Mouse (Mus musculus) heart, adult 18-20 months (tissue): ENCODE data around the gene Cnpy1. TPM values are rescaled to one million over a fixed set of nuclear protein-coding genes. Genes with fewer than 3 reads are reported as not detected.

Experiments
- DNase-seq, 2 experiments: peaks; one replicate each; pipeline ENCODE4 v3.0.0; 2021 to 2022; ENCODE audit warnings: mixed read lengths in 1 of 2
- long read RNA-seq, 2 experiments: library from polyadenylated mRNA; stranded (forward); transcript quantifications; one replicate each; pipeline ENCODE4 v2.0.0; 2021
- total RNA-seq, 2 experiments: library from RNA; stranded (reverse); gene quantifications; 2 replicates each; pipeline ENCODE4 v1.2.3; 2021

Gene Cnpy1
- total RNA-seq = not detected
- long read RNA-seq, experiment 1 = 0 reads
- long read RNA-seq, experiment 2 = 0 reads

DNA sequence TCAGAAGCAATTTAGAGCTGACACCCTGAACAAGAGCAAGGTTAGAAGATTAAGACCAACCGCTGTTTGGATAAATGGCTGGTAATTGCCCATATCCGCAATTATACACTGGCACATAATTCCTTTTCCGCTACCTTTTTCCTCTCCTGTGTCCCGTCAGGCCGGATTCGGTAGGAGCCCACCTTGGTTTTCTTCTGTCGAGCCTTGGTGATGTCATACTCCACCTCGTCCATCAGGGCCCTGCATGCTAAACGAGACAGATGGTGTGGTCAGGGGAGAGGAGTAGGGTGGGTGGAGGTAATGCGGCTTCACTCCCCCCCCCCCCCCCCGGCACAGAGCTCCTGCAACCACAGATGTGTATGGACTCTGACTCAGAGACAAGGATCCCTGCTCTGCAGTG is at the start of gene Cnpy1:
TSS of gene Cnpy1 (minus strand) at position 233 of the 400 bp plus-strand sequence.
- no peak for DNase-seq

DNA sequence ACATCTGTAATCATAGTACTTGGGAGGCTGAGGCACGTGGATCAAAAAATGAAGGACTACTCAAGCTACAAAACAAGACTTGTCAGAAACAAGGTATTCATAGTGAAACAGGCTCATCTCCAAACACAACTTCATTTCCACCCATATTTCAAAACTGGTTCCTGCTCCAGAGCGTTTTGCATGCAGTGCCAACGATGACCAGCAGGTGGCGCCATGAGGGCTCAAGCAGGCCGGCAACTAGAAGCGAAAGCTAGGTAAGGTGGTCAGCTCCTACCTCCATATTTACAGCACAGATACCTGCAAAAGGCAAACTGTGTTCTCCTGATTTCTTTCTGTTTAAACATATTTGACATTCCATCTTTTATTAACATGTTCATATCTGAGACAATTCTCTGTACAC is 48.4 kb upstream of the Cnpy1 start:
- DNase-seq = peak; percentile 68 to 94

DNA sequence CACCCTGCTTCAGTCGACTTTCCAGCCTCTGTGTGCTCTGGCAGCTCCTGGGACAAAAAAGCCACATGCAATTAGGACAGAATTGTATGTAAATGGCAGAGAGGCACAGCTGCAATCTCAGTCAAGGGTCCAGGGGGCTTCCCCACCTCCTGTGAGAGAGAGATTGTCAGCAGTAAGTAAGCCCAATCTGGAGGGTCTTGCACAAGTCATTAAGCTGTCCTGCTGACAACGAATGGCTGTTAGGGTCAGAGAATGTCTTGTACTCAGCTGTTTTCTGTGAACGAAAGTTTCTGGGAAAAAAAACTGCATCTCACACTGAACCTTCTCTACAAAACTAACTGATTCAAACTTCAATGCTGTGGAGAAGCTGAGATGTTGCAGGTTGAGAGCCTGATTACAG is 46.7 kb upstream of the Cnpy1 start:
- DNase-seq = no peak

DNA sequence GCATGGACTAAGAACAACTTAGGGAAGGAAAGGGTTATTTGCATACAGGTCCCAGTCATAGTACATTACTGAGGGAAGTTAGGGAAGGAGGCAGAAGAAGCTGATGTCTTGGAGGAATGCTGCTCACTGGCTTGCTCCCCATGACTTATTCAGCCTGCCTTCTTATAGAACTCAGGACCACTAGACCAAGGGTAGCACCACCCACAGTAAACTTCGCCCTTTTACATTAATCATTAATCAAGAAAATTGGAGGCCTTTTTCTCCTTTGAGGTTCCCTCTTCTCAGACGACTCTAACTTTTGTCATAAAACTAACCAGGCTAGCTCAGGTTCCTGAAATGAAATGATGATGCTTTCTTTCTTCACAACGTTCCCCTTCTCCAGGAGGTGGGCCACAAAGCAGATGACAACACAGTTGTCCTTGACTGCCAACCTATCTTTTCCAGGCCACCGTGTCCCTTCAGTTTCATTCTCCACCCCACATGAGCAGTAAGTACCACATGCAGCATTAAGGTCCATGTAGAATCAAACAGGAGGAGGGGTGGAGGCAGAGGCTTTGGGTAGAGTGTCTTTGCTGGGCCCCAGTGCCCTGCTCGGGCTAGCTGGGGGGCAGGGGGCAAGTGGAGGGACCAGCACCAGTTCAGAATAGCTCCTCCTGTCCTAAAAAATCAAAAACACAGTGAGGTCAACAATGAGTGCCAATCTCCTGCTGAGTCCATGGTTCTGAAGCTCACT is 45.7 kb upstream of the Cnpy1 start:
- no peak for DNase-seq

DNA sequence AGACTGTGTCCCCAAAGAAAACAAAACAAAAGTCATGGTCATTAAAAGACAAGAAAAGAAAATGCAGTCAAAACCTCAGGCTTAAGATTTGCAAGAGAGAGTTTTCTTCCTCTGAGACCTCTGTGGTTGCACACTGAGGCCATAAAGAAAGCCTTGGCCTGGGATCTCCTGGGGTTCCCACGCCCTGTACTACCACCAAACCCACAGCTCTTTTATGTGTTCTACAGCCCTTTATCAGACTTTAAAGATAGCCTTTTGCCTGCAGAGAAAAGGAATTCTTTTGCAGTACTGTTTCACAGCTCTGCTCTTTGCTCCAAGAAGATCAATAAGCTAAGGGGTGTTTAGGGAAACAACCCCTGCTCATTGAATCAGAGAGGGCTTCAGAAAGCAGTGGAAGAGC is 45.0 kb upstream of the Cnpy1 start:
- DNase-seq = no peak

DNA sequence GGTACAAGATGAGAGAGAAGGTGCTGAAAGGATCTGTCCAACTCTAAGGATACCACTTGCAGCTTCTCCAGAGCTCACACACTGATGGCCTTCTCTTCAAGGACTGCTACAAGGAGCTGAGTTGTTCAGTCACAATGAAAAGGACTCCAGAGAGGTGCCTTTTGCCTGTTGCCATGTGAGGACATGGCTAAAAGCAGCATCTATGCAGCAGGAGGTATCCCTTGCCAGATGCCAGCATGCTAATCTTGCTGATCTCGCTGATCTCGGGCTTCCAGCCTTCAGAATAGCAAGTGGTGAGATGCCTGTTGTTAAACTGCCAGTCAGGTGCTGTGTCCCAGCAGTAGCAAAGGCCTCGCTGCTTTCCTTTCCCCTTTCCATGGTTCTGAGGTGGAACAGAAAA is 43.5 kb upstream of the Cnpy1 start:
- DNase-seq = no peak

DNA sequence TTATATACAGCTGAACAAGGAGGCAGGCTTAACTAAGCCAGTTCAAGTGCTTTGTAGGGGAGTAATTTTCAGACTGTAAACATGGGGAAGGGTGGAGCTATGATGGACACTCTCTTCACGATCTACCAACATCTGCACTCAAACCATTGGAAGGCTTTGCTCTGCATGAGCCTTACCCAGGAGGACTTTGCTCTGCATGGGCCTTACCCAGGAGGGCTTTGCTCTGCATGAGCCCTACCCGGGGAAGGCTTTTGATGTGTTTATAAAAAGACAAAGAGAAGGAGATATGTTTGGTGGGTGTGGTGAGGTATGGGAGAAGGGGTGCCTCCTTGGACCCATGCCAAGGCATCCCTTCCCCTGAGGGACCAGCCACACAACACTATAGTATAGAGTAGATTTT is 31.7 kb upstream of the Cnpy1 start:
- no peak for DNase-seq

DNA sequence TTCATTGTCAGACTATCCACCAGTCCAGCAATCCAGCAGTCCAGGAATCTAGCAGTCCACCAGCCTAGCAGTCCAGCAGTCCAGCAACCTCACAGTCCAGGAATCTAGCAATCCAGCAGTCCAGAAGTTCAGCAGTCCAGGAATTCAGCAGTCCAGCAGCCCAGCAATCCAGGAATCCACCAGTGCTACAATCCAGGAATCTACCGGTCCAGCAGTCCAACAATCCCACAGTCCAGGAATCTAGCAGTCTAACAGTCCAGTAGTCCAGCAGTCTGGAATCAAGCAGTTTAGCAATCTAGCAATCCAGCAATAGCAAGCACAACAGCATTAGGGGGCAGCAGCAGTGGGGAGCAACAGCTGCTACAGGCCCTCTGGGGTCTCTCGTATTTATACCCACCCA is 27.2 kb upstream of the Cnpy1 start:
- no peak for DNase-seq

DNA sequence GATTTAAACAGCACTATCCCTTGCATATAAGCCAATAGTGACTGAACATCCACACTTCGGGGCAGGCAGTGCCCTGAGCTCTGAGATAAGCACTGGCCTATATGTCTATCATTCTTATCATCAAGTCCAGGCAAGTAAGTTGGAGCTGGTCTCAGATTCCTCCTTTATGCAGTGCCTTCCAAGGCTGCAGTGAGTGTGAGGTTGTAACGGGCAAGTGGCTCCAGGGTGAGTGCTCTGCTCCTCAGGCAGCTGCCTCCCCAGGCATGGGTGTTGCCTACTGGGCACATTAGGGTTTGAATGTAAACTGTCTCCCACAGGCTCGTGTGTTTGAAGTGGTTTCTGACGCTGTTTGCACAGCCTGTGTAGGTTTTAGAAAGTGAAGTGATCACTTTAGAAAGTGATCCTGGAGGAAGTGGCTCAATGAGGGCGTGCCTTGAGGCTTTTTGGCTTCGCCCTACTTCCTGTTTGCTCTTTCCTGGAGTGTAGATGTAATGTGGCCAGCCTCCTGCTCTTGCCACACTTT is 23.9 kb upstream of the Cnpy1 start:
- DNase-seq = peak; percentile 8 to 29

DNA sequence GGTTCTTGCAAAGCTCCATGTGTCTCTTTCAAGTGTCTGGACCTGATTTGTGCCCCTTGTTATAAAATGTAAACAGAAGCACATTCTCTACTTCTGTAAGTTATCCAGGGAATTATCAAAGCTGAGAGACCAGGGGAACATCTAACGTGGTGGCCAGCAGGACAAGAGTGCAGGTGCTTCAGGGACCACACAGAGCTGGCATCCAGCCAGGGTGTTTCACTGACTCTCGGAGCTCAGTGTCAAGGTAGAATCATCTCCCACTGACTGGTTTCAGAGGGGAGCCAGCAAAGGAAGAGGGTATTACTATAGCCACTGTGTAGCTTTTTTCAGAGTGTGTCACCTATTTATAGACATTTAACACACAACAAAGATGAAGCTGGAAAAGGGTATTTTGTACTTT is 22.0 kb upstream of the Cnpy1 start:
- no peak for DNase-seq

DNA sequence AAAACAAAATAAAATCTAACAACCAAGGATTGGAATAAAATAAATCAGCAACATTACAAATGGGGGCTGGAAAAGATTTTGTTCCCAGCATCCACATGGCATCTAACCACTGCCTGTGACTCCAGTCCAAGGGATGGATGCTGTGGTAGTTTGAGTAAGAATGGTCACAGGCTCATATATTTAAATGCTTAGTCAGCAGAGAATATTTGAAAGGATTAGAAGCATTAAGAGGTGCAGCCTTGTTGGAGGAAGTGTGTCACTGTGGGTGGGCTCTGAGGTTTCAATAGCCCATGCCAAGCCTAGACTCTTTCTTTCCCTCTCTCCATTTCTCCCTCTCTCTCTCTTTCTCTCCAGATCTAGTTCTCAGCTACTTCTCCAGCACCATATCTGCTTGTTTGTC is 20.0 kb upstream of the Cnpy1 start:
- DNase-seq = no peak

DNA sequence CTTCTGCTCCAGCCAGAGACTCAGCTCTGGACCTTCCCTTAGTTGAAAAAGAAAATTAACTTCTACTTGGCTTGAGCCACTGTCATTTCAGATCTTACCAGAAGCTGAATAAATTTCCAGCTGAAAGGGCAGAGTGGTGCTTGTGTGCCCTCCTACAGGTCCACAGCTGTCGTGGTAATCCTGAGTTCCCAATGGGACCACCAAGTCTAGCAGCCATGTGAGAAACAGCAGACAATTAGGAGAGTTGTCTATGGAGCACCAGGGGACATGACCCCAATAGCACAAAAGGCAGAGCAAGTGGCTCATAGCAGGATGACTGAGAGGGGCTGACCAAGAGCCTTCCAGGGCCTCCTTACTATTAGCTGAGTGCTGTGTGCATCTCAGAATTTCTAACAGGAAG is 18.2 kb upstream of the Cnpy1 start:
- no peak for DNase-seq

DNA sequence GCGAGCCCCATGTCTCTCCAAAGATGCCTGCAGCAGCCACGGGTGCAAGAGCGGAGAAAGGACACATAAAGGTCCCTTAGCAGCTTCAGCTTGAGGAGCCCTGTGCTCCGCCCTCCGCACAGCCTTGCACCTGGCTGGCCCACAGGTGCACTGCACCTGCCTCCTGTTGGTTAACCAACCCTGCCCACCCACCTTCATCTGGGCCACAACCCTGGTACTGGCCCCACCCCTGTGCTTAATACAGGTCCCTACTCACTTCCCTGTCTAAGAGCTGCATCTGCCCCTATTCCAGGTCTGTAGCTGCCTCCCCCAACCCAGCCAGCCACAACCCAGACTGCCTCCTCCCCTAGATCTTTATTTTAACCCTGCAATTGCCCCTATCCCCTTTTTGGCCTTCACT is 16.5 kb upstream of the Cnpy1 start:
- DNase-seq = no peak

DNA sequence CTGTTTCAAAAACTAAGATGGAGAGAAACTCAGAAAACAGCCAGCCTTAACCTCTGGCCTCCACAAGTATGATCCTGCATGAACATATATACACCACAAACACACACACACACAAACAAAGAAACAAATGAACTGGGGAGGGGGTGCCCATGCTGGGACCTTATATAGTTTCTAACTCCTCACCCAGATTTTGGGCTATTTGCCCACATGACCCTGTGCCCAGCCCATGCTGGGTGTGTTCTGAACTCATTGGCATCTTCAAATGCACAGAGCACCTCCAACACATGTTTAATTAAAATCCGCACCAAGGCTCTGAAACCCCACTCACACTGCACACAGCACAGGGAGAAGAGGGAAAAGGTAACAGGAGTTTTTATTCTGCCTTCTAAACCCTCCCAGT is 14.3 kb upstream of the Cnpy1 start:
- no peak for DNase-seq

DNA sequence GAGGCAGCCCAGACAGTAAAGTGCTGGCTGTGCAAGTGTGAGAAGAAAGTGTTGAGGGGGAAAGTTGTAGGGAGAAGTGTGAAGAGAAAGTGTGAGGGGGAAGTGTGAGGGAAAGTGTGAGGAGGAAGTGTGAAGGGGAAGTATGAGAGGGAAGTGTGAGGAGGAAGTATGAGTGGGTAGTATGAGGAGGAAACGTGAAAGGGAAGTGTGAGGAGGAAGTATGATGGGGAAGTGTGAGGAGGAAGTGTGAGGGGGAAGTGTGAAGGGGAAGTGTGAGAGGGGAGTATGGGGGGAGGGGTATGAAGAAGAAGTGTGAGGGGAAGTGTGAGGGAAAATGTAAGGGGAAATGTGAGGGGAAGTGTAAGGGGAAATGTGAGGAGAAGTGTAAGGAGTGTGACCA is 13.8 kb upstream of the Cnpy1 start:
- no peak for DNase-seq

DNA sequence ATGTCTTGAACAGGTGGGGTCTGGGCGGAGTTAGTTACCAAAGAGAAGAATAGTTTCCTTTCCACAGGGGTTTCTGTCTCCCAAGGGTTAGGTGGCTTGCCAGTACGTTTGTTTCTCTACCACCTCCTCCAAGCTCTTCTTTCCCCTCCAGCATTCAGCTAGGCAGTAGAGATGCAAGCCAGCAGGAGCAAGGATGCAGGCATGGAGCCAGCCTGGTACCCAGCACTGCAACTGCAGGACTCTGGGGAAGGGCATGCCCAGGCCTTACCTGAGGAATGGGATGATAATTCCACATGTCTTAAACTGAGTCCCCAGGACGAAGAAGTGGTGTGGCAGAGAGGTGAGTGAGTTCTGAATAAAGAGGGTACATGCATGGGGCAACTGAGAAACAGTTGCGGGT is 12.2 kb upstream of the Cnpy1 start:
- no peak for DNase-seq

DNA sequence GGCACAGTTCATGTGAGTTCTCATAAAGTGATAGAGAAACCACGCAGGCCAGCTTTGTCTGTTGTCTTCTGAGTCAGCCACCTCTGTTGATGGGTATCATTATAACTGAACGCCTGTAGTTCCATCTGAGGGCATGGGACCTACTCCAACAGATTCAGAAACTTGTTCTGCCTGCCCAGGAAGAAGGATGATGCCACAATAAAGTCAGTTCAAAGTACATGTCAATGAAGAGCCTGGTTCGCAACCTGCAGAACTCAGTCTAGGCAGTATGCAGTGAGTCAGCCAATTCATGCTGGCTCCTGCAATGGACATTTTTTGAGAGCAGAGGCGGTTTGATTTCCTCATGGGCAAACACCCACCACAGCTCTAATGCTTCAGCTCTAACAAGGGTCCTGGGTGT is 7.4 kb upstream of the Cnpy1 start:
- DNase-seq = no peak

DNA sequence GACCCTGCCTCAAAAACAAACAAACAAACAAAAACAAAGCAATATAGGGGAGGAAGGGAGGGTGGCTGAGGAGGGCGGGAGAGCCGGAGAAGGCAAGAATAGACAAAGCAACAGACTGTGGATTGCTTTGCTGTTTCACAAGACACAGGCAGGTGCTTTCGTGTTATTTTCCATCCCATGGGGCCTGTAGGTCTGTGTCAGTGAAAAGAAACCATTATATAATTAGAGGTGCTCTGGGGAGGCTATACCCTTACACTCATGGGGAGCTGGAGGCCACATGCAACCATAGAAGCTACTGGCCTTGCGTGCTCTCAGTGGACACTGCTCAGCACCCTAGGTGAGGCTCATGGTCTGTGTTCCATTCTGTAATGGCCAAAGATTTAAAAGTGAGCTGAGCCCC is 6.7 kb upstream of the Cnpy1 start:
- DNase-seq = no peak

DNA sequence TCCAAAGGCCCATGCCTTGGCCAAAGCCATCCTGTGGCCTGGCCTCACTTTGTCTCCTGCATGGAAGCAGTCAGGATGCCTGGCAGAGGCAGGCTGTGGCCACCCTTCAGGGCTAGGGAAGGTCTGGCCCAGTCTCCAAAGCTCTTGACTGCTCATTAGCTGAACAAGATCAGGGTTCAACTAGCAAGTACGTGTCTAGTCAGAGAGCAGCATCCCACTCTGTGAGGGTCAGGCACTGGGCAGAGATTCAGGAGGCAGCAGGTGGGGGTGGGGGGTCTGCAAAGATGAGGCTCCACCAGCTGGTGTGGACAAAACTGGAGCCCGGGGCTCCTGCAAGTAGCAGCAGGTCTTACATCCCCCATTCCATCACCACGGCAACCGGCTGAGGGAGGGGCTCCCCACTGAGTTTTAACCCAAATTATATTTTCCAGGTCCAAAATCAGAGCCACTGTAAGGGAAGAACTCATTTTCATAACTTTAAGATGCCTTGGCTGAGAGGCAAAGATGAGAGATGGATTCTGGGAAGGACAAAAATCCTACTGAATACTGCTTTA is 5.7 kb upstream of the Cnpy1 start:
- no peak for DNase-seq

DNA sequence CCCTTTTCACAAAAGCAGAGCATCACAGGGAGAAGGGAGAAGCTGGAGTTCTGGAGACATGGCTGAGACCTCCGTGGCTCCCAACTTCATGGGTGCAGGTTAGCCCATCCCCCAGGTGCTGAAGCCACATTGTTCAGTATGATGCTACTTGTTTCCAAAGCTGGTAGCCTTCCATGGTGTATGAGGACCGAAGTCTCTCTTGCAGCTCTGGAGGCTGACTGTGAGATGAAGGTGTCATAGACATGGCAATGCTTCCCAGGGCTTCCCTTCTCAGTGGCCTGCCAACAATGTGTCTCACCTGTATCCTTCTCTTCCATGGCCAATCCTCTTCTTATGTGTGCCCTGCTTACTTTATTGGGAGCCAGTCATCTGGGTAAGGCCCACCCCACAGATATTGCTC is 4.9 kb upstream of the Cnpy1 start:
- DNase-seq = no peak

DNA sequence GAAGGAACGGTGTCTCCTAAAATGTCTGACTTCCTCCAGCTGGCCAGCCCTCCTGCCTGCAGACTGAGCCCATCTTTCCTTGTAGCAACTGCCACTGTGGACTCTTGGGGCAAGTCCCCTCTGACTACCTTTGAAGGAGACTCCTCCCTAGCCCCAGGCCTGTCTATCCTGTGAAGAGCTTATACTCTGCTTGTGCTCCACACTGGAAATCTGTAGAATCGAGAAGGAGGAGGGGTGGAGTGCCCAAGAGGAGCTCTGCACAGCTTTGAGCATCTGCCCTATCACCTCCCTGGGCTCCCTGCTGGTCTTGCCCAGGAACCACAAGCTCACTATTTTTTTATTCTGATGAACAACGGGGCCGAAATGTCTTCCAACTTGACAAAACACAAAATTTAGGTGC is 485 bp downstream of the Cnpy1 start:
- no peak for DNase-seq

DNA sequence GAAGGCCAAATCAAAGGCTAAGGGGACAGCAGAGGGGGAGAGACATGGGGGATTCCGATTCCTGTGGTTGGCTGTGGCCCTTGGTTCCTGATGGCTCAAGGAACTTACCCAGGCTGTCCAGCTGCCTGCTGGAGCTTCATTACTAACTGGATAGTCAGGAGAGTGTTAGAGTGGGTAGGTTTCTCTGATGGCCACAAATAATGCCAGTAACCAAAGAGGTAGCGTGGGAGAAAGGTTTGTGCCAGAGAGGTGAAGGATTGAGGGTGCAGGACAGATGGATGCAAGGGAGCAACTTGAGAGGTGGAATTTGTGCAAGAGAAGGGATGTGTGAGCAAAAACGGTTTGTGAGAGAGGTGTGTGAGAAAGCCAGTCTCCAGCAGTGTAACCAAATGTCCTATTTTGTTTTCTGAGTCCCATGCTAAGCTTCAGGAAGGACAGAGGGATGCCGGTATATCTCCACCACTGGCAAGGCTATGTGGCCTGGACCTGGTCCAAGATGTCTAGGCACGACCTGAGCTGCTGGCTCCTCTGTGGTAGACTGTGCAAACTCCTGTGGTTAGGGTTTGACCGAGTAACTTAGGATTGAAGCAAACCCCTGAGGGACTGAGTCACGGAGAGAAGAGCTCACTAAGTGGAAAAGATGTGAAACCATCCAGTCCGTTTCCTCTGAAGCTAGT is 2.0 kb downstream of the Cnpy1 start:
- DNase-seq = no peak

DNA sequence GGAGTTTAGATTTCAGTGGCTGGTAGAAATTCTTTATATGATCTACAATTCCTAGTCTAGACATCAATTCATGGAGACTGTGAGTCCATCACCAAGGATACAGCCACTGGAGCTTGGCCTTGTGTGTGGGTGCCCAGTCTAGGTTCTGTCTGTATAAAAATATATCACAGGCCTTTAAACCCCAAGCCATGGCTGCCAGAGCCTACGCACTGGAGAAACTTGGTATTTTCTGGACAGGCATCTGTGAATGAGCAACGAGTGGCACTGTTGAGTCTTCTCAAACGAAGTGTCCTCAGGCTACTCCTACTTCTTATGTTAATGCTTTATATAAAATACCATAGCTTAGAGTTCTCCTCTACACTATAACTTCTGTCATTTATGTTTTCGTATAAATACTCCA is 4.2 kb downstream of the Cnpy1 start:
- no peak for DNase-seq

DNA sequence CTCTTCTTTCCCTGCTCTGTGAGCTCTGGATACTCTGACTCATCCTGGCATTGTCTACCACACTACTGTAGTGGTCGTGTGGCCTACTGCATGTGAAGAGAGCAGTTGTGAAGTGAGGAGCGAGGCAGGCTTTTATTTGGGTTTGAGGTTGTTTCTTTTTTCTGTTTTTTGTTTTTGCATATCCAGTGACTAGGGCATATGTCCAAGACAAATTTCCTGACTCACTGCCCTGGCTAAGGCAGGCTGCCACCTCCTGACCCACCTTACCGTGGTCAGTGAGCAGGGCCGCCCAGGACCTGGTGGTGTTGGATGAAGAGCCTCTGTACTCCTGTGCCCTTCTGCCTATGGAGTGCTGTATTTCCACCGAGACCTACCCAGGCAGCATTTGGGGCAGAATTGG is 5.8 kb downstream of the Cnpy1 start:
- no peak for DNase-seq
